Mouse (Mus musculus) ovary, postnatal 10 days (tissue): ENCODE data around the gene Taar8b.
"Not testable (repeated sequence)": the region's sequence is repeated elsewhere in the genome, so short reads cannot be mapped to it uniquely, and the experiment has no call there.

Experiments
- DNase-seq: peaks from one replicate; pipeline ENCODE4 v3.0.0; 2022; ENCODE audit warnings: low spot score

Gene Taar8b

DNA sequence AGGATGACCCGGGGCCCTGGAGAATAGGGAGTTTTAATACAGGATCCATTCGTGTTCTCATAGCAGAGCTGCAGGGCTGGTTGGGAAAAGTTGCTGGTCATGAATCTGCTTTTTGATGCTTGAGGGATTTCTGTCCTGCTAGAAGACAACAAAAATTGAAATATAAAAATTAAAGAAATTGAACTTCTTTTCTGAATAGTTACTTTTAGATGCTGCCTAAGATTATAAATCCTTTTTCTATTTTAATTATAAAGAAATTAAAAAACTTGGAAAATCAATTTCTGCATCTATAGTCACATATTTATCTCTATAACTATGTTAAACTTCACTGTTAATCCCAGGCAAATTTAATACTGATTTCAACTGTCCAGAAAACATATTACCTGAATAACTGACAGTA lies at the start of gene Taar8b:
Gene Taar8b, minus strand, starts transcription at position 101 of the 400 bp plus-strand sequence.
- DNase-seq = no peak

DNA sequence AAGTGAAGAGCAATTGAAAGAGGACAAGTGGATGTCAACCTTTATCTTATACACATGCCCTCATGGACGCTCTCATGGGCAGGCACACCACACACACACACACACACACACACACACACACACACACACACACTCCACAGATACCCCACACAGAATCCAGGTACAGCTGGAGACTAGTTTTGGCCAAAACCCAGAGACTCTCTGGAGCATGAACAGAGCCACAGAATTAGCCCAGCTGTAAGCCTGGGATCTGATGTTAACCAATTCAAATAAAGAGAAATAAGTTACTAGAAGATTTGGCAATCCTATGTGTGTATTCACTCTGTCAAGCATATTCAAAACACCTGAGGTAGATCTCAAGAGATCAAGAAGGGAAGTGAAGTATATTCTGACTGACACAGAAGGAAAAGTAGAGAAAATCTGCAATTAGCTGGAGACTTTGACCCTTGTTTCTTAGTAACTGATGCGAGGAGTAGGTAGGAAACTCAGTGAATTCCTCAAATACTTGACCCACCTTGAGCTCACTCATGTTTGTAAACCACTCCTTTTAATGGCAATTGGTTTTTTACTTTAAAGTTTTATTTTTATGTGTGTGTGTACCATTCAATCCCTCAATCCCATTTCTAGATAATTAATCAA lies 46.6 kb upstream of the Taar8b start:
- no peak for DNase-seq

DNA sequence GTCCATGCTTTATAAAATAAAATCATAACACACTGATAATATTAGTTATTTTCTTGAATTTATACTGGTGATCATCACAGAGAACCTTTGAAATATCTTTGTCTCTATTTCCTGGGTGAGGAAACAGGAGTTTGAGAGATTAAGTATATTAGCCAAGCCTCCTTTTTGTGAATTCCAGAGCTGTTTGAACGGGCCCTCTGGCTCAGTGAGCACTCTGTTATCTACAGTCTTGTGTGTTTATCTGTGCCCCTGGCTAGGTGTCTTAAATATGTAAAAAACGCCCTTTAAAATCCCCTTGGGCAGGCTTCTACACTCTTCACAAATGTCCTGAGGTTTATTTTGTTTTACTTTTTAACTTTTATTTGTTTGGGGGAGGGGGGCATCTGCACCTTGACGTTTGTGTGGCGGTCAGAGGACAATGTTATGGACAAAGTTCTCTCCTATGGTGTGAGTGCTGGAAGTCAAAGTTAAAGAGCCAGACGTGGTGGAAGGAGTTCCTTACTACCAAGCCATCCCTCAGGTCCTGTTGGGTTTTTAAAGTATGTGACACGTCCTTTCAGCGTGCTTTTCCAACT lies 42.1 kb upstream of the Taar8b start:
- no peak for DNase-seq

- DNase-seq = no peak
These were observed 41.0 kb upstream of the Taar8b start for GRCm38 (mm10) chr10:24133132-24133531.

DNA sequence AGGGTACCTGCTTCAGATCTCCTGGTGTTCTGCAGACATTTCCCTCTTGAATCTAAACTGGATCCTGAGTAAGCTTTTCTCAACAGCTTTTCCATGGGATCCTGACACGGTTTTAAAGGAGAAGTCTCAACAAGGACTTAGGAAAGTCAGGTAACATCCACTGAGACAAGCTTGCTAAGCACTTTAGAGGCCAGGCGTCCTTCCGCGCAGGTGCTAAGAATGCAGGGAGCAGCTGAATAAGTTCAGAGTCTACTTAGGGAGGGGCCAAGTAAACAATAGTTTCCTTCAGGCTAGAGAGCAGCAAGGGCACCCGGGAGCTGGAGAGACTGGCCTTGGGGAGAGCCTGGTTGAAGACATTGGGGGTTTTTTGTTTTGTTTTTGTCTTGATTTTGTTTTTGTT lies 40.2 kb upstream of the Taar8b start:
- DNase-seq = no peak

DNA sequence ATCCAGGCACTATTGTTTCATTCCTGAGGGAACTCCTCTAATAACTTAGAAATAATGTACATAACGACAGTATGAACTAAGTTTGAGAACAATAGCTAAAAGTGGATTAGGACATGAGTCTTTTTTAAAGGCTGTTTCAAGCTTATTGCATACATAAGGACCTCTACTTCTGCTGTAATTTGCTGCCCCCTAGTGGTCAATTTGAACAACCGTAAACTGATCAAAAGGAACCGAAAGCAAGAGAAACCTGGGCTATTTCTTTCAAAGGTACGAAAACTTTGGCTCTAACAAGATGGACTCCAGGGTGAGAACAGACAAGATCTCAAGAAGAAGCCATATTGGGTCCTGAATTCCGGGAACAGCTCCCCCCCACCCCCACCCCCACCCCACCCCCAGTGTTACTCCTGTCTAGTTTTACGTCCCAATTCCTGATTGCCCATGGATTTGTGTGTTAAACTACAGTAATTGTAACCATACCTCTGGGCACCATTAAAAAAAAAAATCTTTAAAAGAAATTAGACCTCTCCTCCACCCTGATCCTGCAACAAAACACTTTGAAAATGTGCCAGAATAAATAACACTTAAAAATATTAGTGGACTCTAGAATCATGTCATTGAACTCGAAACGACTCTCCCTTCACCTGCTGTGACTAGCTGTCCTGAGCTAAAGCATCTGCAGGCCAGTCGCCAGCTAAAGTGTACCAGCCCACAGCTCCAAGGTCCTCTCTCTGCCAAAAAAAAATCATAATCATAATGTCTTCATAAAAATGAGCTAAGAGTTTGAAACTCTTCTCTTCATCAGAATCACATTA lies 39.6 kb upstream of the Taar8b start:
- DNase-seq = no peak

GRCm38 (mm10) chr10:24111116-24111778 lies 19.2 kb upstream of the Taar8b start:
- DNase-seq = no peak

- not testable (repeated sequence) for DNase-seq
These were observed 17.3 kb upstream of the Taar8b start, which contains the start of gene Taar9 for GRCm38 (mm10) chr10:24109434-24109833. Taar9 (minus strand) TSS chr10:24109534.

DNA sequence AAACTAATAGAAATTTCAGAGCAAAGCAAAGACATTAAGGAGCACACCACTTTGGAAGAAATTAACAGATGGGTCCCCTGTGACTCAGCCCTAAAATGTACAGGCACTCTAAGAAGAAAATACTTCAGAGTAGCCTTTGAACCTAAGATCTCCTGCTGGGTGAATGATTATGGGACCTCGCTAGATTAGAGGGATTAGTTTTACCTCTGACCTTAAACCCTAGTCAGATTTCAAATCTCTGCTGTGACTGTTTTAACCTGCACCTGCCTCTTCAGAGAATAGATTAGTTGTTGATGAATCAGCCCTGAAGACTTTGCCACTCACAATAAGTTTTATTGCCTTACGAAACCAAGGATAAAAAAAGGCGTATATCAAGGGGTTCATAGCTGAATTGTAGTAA lies 16.1 kb upstream of the Taar8b start:
- no peak for DNase-seq

DNA sequence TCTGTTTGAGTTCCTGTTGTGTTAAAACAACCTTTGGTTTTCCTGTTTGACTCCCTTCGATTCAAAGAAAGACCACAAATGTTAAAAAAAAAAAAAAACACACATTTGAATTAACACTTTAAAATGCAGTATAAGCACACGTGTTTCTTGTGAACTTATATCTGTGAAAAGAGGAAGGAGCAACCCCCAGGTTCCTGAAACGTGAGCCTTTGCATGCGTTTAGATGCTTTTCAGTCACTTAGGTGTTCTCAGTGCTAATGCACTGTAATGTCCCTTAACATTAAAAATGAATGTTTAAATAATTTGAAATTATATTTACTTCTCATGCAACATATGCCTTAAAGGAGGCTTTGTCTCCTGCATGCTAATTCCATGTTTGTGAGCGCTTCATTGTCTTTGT lies 15.7 kb upstream of the Taar8b start:
- no peak for DNase-seq

- not testable (repeated sequence) for DNase-seq
These were observed 11.2 kb upstream of the Taar8b start for GRCm38 (mm10) chr10:24103299-24103698.

- not testable (repeated sequence) for DNase-seq
These were observed 9.7 kb upstream of the Taar8b start, which contains the start of gene Taar8c for GRCm38 (mm10) chr10:24101812-24102211. Taar8c (minus strand) TSS chr10:24101912.

DNA sequence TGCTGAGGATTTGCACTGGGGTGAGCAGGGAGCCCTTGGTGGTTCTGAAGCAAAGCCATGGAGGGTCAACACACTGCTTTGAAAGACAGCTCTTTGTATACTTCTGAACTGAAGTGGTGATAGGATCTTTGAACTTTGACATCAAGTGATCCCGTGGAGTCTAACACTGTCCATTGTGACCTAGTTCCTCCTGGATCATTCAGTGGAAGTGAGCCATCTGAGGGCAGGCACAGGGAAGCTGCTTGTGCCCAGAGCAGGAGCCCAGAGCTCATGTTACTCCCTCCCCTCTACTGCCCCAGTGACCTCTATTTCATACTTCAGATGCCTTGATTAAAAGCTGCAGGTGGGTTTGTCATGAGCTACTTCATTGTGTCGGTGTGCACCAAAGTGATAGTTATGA lies 4.9 kb upstream of the Taar8b start:
- not testable (repeated sequence) for DNase-seq

DNA sequence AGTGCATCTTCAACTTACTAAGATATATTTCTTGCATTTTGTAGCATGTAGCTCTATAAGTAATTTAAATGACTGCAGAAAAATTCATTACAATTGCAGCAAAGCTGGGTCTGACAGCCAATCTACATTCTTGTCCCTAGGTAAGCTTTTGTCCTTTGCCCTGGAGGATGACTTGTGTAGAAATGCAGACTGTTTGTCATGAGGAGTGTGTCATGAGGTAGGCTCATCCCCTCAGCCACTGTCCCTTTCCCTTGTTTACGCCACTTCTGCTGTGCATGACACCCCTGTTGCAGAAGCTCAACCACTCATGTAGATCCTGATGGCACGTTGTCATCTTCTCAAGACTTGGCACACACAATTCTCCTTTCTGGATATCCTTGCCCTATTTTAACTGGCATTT lies 4.9 kb downstream of the Taar8b start:
- no peak for DNase-seq

GRCm38 (mm10) chr10:24086555-24086954 lies 5.5 kb downstream of the Taar8b start:
- DNase-seq = no peak

- no peak for DNase-seq
These were observed 6.2 kb downstream of the Taar8b start for GRCm38 (mm10) chr10:24085936-24086335.

DNA sequence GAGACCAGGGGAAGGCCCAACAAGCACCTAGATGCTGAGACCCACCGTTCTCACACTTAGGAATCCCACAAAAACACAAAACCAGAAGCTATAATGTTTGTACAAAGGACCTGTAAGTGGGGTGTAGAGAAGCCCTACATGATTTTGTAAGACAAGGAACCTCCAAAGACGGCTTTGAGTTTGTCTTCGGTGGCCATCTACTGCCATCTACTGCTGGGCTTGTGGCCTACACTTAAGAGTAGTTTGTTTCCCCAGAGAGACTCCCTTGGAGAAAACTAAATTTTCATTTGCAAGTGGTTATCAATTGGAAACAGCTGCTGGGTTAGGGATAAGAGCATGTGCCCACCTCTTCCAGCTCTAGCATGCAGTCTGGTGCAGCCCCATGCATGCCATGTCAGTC lies 11.9 kb downstream of the Taar8b start:
- DNase-seq = no peak

- DNase-seq = not testable (repeated sequence)
These were observed 15.9 kb downstream of the Taar8b start, which contains the start of gene Taar8a for GRCm38 (mm10) chr10:24076200-24076599. Taar8a (plus strand) TSS chr10:24076500.

DNA sequence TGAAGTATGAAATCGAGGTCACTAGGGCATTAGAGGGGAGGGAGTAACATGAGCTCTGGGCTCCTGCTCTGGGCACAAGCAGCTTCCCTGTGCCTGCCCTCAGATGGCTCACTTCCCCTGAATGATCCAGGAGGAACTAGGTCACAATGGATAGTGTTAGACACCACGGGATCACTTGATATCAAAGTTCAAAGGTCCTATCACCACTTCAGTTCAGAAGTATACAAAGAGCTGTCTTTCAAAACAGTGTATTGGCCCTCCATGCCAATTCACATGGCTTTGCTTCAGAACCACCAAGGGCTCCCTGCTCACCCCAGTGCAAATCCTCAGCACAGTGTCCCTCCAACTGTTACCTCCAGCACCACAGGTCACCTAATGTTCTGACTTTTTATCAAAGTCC lies 17.3 kb downstream of the Taar8b start:
- DNase-seq = not testable (repeated sequence)

GRCm38 (mm10) chr10:24058986-24059385 lies 33.1 kb downstream of the Taar8b start:
- DNase-seq = no peak

DNA sequence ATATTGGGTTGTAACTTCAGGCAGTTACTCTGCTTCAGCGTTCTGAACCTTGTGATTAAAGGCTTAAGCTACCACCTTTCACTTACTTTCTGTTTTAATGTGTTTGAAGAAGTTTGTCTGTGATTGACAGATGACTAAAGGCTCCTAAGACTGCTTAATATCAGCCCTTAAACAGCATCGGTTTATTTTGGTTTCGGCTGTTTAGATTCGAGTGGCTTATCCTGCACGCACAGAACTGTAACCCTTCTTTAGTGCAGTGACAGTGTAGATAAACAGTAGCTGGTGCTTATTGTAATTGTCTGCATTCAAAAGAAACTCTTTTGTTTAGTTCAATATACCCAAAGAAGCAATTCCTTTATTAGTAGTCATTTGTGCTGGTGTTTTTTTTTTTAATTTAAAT lies 40.1 kb downstream of the Taar8b start:
- no peak for DNase-seq

- DNase-seq = no peak
These were observed 42.9 kb downstream of the Taar8b start, which contains the start of gene Taar7f for GRCm38 (mm10) chr10:24049210-24049609. Taar7f (plus strand) TSS chr10:24049510.
